Mouse (Mus musculus) thymus, postnatal 36 days (tissue): ENCODE data around the gene Il25.

Source experiments
- DNase-seq, 2 experiments: peaks; one replicate each; pipeline ENCODE4 v3.0.0; 2022; ENCODE audit warnings: mixed read lengths in 2 of 2

Gene Il25

GRCm38 (mm10) chr14:54932645-54933150 lies at the start of gene Il25:
Gene Il25 (plus strand): TSS chr14:54932695.
- no peak for DNase-seq

- DNase-seq, result peak; percentile 33 to 42
These were observed 49.1 kb upstream of the Il25 start, which contains the start of the genes Bcl2l2 and Gm20521 for GRCm38 (mm10) chr14:54883154-54884021. Gene Bcl2l2 (plus strand): TSS chr14:54883377. Gene Gm20521 (plus strand): TSS chr14:54883441.

GRCm38 (mm10) chr14:54884022-54884712 lies 48.3 kb upstream of the Il25 start:
- no peak for DNase-seq

- DNase-seq, result no peak
These were observed 47.2 kb upstream of the Il25 start for GRCm38 (mm10) chr14:54885309-54885708.

GRCm38 (mm10) chr14:54892200-54892599 lies 40.3 kb upstream of the Il25 start, which contains the start of gene Pabpn1:
Gene Pabpn1 (plus strand): TSS chr14:54892500.
- no peak for DNase-seq

GRCm38 (mm10) chr14:54893651-54894181 lies 38.8 kb upstream of the Il25 start:
- DNase-seq, result peak; percentile 95 to 97

- DNase-seq, result peak in 1 of 2 experiments; percentile 20
These were observed 38.0 kb upstream of the Il25 start for GRCm38 (mm10) chr14:54894296-54895151.

GRCm38 (mm10) chr14:54897445-54897844 lies 35.0 kb upstream of the Il25 start:
- no peak for DNase-seq

GRCm38 (mm10) chr14:54900383-54900782 lies 32.1 kb upstream of the Il25 start:
- peak; percentile 30 to 44 for DNase-seq

- DNase-seq, result no peak
These were observed 28.9 kb upstream of the Il25 start for GRCm38 (mm10) chr14:54903641-54904040.

GRCm38 (mm10) chr14:54908682-54909081 lies 23.8 kb upstream of the Il25 start:
- DNase-seq, result no peak

GRCm38 (mm10) chr14:54912109-54912850 lies 20.2 kb upstream of the Il25 start:
- no peak for DNase-seq

GRCm38 (mm10) chr14:54912886-54913285 lies 19.6 kb upstream of the Il25 start, which contains the start of gene Slc22a17:
Gene Slc22a17 (minus strand): TSS chr14:54913132.
- peak; percentile 51 to 58 for DNase-seq

GRCm38 (mm10) chr14:54913343-54913742 lies 19.2 kb upstream of the Il25 start:
- DNase-seq, result no peak

GRCm38 (mm10) chr14:54920076-54920685 lies 12.3 kb upstream of the Il25 start:
- DNase-seq, result no peak

GRCm38 (mm10) chr14:54924641-54925348 lies 7.7 kb upstream of the Il25 start:
- DNase-seq, result no peak

GRCm38 (mm10) chr14:54925349-54926342 lies 6.8 kb upstream of the Il25 start, which contains the start of gene Efs:
Gene Efs (minus strand): TSS chr14:54926126.
- no peak for DNase-seq

GRCm38 (mm10) chr14:54926401-54927158 lies 5.9 kb upstream of the Il25 start:
- no peak for DNase-seq
